Mouse (Mus musculus) spleen, adult 2 months (tissue): Measurements from ENCODE around the gene Cdh23. TPM values are rescaled to one million over a fixed set of nuclear protein-coding genes. Genes with fewer than 3 reads are reported as not detected.

Experiments
- DNase-seq, 2 experiments: peaks; one replicate each; pipeline versions ENCODE4 v3.0.0 to v3.0.0-alpha.2; 2012 to 2021; ENCODE audit warnings: low spot score in 2 of 2, low read depth in 1 of 2
- H3K27ac ChIP-seq: fragments of 200-500 bp; 2 replicates; pipeline ENCODE4 v1.5.1; 2012; ENCODE audit warnings: low read length, inconsistent platforms; ENCODE audit not compliant: insufficient read depth
- H3K27me3 ChIP-seq: fragments of 200-500 bp; 2 replicates; pipeline ENCODE4 v1.6.1; 2012; ENCODE audit warnings: mild to moderate bottlenecking, moderate library complexity, low read length, inconsistent platforms; ENCODE audit not compliant: control insufficient read depth, insufficient read depth
- H3K36me3 ChIP-seq: fragments of 200-500 bp; 2 replicates; pipeline ENCODE4 v1.6.1; 2012; ENCODE audit warnings: mild to moderate bottlenecking, low read length, inconsistent platforms; ENCODE audit not compliant: control insufficient read depth, insufficient read depth
- H3K4me1 ChIP-seq: fragments of 200-500 bp; 2 replicates; pipeline ENCODE4 v1.6.1; 2011; ENCODE audit warnings: inconsistent platforms; ENCODE audit not compliant: control insufficient read depth, insufficient read depth, insufficient read length
- H3K4me3 ChIP-seq: fragments of 200-500 bp; 2 replicates; pipeline ENCODE4 v1.5.1; 2011; ENCODE audit warnings: mild to moderate bottlenecking, inconsistent platforms; ENCODE audit not compliant: insufficient read depth, insufficient read length; ENCODE audit errors: extremely low read depth
- CTCF ChIP-seq: fragments of 200-500 bp; IDR thresholded peaks from 2 replicates; pipeline ENCODE4 v1.5.1; 2011; ENCODE audit warnings: mild to moderate bottlenecking, inconsistent platforms; ENCODE audit not compliant: insufficient read depth, insufficient read length, insufficient replicate concordance; ENCODE audit errors: extremely low read depth
- POLR2A ChIP-seq: fragments of 200-500 bp; IDR thresholded peaks from 2 replicates; pipeline ENCODE4 v1.6.1; 2011; ENCODE audit warnings: low read depth, low read length, inconsistent platforms
- WGBS: fragments of 180-500 bp; shearing (Covaris S2); methylation state at CpG from one replicate; pipeline ENCODE4 v1.1.7; 2018; 5-methylcytosine and 5-hydroxymethylcytosine counted together
- polyA plus RNA-seq: library from polyadenylated mRNA; depleted of rRNA; stranded (reverse); fragments of >200 nt; gene quantifications from 2 replicates; pipeline ENCODE4 v1.2.3, GENCODE M21; 2012

The Cdh23 gene
- polyA plus RNA-seq, 1 experiment, result 2.7 TPM

DNA sequence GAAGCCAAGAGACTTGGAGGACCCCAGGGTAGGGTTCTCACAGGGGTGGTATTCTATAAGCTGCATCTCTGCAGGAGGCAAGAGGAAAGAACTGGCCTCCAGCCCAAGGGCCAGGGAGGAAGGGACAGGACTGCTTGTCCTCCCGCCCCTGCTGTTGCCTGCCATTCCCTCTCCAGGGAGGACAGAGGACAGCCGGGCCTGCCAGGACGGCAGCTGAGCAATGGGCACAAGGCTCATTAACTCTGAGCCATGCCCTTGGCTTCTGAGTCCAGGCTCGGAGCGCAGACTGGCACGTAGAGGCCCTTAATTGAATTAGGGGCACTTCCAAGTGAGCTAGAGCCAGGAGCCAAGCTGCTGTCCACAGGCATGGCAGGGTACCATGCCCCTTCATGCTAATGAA, 101.1 kb downstream of the Cdh23 start:
- no peaks in the 10 kb centered on the region for H3K4me1 ChIP-seq

DNA sequence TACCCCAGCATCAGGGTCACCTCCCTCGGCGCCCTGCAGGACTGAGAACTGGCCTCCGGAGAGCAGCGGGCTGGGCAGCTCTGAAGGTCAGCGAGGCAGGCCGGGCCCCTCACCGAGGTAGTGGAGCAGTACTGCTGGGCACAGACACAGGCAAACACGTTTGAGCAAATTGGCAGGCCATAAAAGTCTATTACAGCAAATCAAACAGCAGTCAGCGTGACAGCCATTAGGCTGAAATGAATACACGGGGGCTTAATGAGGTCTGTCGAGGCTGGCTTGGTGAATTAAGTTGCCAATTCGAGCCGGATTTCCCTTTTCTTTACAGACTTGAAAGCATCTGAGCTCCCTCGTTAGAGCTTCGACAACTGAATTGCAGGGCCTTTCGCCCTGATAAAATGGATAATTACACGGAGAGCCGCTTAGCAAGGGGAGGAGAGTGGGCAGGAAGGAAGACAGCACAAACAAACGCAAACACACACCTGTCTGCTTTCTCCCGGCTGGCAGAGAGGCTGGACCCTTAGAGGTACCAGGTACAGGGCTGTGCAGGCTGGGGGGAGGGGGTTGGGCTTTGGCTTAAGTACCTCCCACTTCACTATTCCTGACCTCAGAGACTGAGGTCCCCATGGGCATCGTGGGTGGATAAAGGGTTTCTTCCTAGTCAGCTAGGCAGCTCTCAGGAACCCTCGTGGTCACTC, 103.3 kb downstream of the Cdh23 start:
- WGBS, result 59% methylated on average over 22 of the region's 22 CpGs
- Histone ChIP-seq H3K27me3 (no peaks in the 10 kb centered on the region), H3K36me3 (no peaks in the 10 kb centered on the region), H3K27ac (no peak overlapping the region), H3K4me1 (no peaks in the 10 kb centered on the region), H3K4me3 (no peak overlapping the region)
- no peak for DNase-seq
- TF ChIP-seq POLR2A, result no peak
- no peak for TF ChIP-seq CTCF

More for the DNA sequence above, 101.1 kb downstream of the Cdh23 start:
- Histone ChIP-seq H3K27me3 (no peaks in the 10 kb centered on the region), H3K27ac (no peak overlapping the region), H3K36me3 (no peaks in the 10 kb centered on the region), H3K4me3 (no peak overlapping the region)
- WGBS, result 83% methylated on average over 6 of the region's 6 CpGs
- no peak for DNase-seq
- no peak for TF ChIP-seq POLR2A
- TF ChIP-seq CTCF, result no peak

DNA sequence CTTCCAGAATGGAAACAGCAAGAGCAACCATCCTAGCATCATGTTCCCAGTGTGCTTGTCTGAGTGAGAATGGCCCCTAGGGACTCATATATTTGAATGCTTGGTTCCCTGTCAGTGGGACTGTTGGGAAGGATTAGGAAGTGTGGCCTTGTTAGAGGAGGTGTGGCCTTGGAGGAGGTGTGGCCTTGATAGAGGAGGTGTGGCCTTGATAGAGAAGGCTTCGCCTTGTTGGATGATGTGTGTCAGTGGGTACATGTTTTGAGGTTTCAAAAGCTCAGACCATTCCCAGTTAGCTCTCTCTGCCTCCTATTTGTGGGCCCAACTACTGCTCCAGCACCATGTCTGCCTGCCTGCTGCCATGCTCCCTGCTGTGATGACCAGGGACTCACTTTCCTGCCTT, 105.0 kb downstream of the Cdh23 start:
- no peak overlapping the region for H3K27ac ChIP-seq
- H3K4me3 ChIP-seq, result no peak overlapping the region
- WGBS, result 81% methylated on average over 1 of the region's 1 CpGs
- no peaks in the 10 kb centered on the region for H3K4me1 ChIP-seq
- no peak for DNase-seq
- no peaks in the 10 kb centered on the region for H3K27me3 ChIP-seq
- no peak for TF ChIP-seq POLR2A
- no peak for TF ChIP-seq CTCF
- no peaks in the 10 kb centered on the region for H3K36me3 ChIP-seq

DNA sequence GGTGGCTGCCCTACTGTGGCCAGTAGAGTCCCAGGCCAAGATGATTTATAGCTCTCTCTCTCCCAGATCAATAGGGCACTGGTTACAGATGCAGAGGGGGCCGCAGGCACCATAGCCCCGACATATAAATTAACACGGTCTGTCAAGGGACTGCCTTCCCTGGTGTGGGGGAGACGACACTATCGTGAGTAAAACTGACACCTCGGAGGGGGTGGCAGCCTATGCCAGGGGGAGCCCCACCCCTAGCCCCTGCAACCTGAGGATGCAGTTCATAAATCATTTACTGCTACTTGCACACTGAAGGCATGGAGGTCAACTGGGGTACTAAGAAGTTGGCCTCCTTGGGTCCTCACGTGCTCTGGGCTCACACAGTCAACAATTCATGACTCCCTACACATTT, 106.0 kb downstream of the Cdh23 start:
- Histone ChIP-seq H3K27me3 (no peaks in the 10 kb centered on the region), H3K4me3 (no peak overlapping the region), H3K4me1 (no peaks in the 10 kb centered on the region), H3K36me3 (no peaks in the 10 kb centered on the region), H3K27ac (no peak overlapping the region)
- WGBS, result 87% methylated on average over 7 of the region's 7 CpGs
- TF ChIP-seq POLR2A (no peak), CTCF (no peak)
- DNase-seq, result no peak

DNA sequence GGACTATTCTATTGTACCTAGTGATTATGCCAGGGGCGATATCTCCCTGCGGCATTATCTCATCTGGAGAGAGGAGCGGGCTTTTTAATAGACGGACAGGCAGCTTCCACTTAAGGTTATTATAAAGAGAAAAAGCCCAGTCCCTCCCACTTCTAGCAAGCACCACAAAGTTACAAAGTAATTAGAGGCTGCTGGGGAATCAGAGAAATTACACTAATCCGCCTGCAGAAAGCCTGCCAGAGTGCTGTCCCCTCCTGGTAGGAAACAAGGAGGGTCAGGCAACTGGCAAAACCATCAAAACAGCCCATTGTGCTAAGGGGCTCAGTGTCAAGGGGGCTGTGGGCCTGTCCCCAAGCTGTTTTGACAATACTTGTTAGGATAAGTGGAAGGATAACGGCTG, 110.6 kb downstream of the Cdh23 start:
- H3K4me1 ChIP-seq, result no peaks in the 10 kb centered on the region
- H3K4me3 ChIP-seq, result no peak overlapping the region
- WGBS, result 87% methylated on average over 6 of the region's 6 CpGs
- no peak for TF ChIP-seq POLR2A
- TF ChIP-seq CTCF, result no peak
- no peak overlapping the region for H3K27ac ChIP-seq
- DNase-seq, result no peak
- H3K27me3 ChIP-seq, result no peaks in the 10 kb centered on the region
- no peaks in the 10 kb centered on the region for H3K36me3 ChIP-seq

DNA sequence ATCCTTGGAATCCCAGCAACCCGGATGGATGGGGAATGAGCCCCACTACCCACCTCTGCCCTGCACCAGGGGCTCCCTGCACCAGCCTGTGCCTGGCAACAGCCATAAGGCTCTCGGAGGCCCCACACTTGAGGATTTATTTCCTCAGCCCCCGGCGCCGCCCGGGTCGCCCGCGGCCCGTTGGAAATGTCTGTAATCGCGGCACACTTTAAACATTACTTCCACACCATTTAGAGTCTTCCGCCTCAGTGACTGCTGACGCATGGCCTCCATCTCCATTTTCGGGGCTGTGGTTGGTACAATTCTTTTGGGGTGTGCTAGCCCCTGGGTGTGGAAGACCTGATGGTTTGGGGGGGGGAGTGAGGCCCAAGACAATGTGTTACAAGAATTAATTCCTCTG, 113.3 kb downstream of the Cdh23 start:
- Histone ChIP-seq H3K27ac (no peak overlapping the region), H3K36me3 (no peaks in the 10 kb centered on the region), H3K27me3 (no peaks in the 10 kb centered on the region), H3K4me1 (no peaks in the 10 kb centered on the region), H3K4me3 (no peak overlapping the region)
- TF ChIP-seq CTCF (no peak), POLR2A (no peak)
- DNase-seq, result no peak
- 87% methylated on average over 15 of the region's 15 CpGs for WGBS

DNA sequence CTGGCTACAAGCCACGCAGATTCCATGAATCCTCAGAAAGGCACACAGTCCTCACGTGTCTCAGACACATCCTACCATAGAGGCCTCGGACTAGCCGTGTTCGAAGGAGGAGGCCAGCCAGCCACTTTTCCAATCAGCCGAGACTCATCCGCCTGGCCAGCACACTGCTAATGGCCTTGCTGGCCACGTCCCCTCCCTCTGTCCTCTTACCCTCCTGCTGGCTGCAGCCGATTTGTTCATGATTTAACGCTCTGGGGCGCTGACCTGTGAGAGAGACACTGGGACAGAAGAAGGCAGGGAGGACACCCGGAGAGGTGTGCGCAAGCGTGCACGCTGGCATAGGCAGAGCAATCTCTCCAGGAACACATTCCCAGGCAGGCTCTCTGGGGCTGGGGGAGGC, 115.6 kb downstream of the Cdh23 start:
- WGBS, result 94% methylated on average over 15 of the region's 15 CpGs
- Histone ChIP-seq H3K27ac (no peak overlapping the region), H3K27me3 (no peaks in the 10 kb centered on the region), H3K36me3 (no peaks in the 10 kb centered on the region), H3K4me3 (no peak overlapping the region), H3K4me1 (no peaks in the 10 kb centered on the region)
- TF ChIP-seq POLR2A (no peak), CTCF (no peak)
- DNase-seq, result no peak
